Mouse (Mus musculus): ENCODE results near the gene Gpr156. TPM values are rescaled to one million over a fixed set of nuclear protein-coding genes. Genes with fewer than 3 reads are reported as not detected.

Gpr156 gene
- total and polyA plus RNA-seq, 2 experiments from 2014 or later, result 0.10 to 0.34 TPM

DNA sequence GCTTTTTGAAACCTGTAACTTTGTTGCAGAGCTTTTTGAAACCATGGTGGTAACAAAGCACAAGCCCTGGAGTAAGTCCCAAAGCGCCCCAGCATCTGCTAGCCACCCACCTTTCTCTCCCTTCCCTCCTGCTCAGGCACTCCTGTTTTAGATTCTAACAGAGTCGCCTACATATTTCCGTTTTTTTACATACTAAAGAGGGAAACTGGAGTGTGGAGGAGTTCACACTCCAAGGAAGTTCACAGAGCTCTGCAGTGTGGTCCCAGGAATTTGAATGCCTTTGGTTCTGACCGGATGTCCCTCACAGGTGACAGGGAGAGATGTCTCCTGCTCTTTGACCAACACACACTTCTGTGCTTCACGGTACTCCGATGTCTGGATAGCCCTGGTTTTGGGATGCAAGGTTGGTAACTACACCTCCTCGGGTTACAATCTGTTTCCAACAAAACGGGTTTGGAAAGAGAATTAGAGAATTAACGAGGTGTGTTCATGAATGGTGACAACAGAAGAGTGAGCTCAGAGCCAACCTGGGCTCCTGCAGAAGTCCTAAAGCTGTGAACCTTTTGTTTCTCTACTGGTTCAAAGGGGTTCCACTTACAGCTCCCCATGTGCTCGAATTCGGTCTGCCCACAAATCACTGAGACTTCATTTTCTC is 72.0 kb downstream of the Gpr156 start:
- H3K27ac ChIP-seq (ENCODE audit: low read depth), result no peak overlapping the region
- no peak overlapping the region for H3K4me2 ChIP-seq (ENCODE audit: low read depth, low read length)
- TF ChIP-seq EP300 (IDR thresholded peaks at IDR 0.05; ENCODE audit: low read depth), result no peak
- no peak for TF ChIP-seq CTCF (IDR thresholded peaks at IDR 0.05; ENCODE audit: low read depth)
- WGBS, result 47% methylated on average over 11 of the region's 11 CpGs
- no peaks in the 10 kb centered on the region for H3K4me1 ChIP-seq (ENCODE audit: control insufficient read depth, insufficient read depth)
- H3K4me3 ChIP-seq (ENCODE audit: low read depth, low read length), result no peak overlapping the region
- DNase-seq (ENCODE audit: low spot score), result no peak
- no peaks in the 10 kb centered on the region for H3K27me3 ChIP-seq (ENCODE audit: control insufficient read depth, insufficient read depth, low read length)
- H3K9ac ChIP-seq (replicated peaks; ENCODE audit: low read depth, low read length), result no peak overlapping the region
- no peaks in the 10 kb centered on the region for H3K9me3 ChIP-seq (replicated peaks; ENCODE audit: control insufficient read depth, low read length)
- no peak for ATAC-seq (ENCODE audit: insufficient read depth, low read depth)
- H3K36me3 ChIP-seq (replicated peaks; ENCODE audit: control insufficient read depth, insufficient read depth, low read length), result no peaks in the 10 kb centered on the region

DNA sequence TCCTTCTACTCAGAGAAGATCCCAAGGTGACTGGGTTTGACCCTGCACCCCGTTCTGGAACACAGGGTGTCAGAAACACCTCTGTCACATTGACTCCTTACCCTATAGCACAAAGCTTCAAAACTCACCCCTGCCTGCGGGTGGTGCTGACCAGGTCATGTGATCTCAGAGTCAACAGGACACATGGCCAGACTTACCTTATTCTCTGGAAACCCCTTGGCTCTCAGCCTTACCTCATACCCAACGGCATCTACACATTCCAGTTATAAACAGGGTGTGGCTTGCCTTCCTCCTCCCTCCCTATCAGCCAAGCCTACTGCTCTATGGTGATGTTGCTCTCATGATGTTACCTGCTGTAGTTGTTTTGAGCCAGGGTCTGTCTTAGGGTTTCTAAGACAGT is 73.5 kb downstream of the Gpr156 start:
- Histone ChIP-seq H3K27ac (ENCODE audit: low read depth) (no peak overlapping the region), H3K9me3 (replicated peaks; ENCODE audit: control insufficient read depth, low read length) (no peaks in the 10 kb centered on the region), H3K9ac (replicated peaks; ENCODE audit: low read depth, low read length) (no peak overlapping the region), H3K36me3 (replicated peaks; ENCODE audit: control insufficient read depth, insufficient read depth, low read length) (no peaks in the 10 kb centered on the region), H3K4me1 (ENCODE audit: control insufficient read depth, insufficient read depth) (no peaks in the 10 kb centered on the region), H3K27me3 (ENCODE audit: control insufficient read depth, insufficient read depth, low read length) (no peaks in the 10 kb centered on the region), H3K4me3 (ENCODE audit: low read depth, low read length) (no peak overlapping the region), H3K4me2 (ENCODE audit: low read depth, low read length) (no peak overlapping the region)
- DNase-seq (ENCODE audit: low spot score) (no peak), ATAC-seq (ENCODE audit: insufficient read depth, low read depth) (no peak)
- 48% methylated on average over 3 of the region's 3 CpGs for WGBS
- TF ChIP-seq CTCF (IDR thresholded peaks at IDR 0.05; ENCODE audit: low read depth), result no peak
- TF ChIP-seq EP300 (IDR thresholded peaks at IDR 0.05; ENCODE audit: low read depth), result no peak

DNA sequence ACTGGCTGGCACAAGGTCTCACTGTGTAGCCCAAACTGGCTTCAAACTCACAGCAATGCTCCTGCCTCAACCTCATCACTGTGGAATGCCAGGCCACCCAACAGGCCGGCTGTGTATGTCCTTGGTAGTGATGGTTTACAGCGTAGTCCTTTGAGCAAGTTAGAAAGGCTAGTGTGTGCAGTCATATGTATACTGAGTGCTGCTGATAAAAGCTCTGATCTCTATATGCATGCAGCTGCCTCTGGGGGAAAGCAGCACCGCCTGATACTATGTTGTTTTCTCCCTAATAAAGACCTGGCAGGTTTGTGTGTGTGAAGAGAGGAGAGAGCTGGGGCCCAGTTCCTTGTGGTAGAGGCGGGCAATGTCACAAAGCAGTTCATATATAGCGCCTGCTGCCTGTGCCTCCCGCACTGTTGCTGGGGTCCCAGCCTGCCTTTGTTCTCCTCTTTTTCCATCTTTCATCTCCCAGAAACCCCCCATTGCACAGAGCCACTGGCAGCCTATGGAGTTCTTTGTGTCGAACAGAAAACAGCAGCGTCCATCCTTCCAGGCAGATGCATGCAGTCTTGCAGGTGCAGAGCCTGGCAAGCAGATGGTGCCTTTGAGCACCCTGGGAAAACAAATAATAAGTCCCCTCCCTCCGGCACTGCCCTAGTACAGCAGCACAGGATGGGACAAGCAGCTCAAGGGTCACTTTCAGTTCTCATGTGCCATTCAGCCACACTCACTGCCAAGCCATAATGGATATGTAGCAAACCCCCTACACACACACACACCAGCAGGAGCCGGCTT is 74.5 kb downstream of the Gpr156 start:
- H3K9me3 ChIP-seq (replicated peaks; ENCODE audit: control insufficient read depth, low read length), result no peaks in the 10 kb centered on the region
- no peaks in the 10 kb centered on the region for H3K4me1 ChIP-seq (ENCODE audit: control insufficient read depth, insufficient read depth)
- ATAC-seq (ENCODE audit: insufficient read depth, low read depth), result no peak
- no peaks in the 10 kb centered on the region for H3K27me3 ChIP-seq (ENCODE audit: control insufficient read depth, insufficient read depth, low read length)
- H3K4me2 ChIP-seq (ENCODE audit: low read depth, low read length), result no peak overlapping the region
- H3K27ac ChIP-seq (ENCODE audit: low read depth), result no peak overlapping the region
- TF ChIP-seq EP300 (IDR thresholded peaks at IDR 0.05; ENCODE audit: low read depth), result no peak
- TF ChIP-seq CTCF (IDR thresholded peaks at IDR 0.05; ENCODE audit: low read depth), result peak; percentile 17; the same call in 1 of the 2 replicates
- DNase-seq (ENCODE audit: low spot score), result no peak
- H3K36me3 ChIP-seq (replicated peaks; ENCODE audit: control insufficient read depth, insufficient read depth, low read length), result no peaks in the 10 kb centered on the region
- 60% methylated on average over 10 of the region's 10 CpGs for WGBS
- no peak overlapping the region for H3K4me3 ChIP-seq (ENCODE audit: low read depth, low read length)
- no peak overlapping the region for H3K9ac ChIP-seq (replicated peaks; ENCODE audit: low read depth, low read length)

DNA sequence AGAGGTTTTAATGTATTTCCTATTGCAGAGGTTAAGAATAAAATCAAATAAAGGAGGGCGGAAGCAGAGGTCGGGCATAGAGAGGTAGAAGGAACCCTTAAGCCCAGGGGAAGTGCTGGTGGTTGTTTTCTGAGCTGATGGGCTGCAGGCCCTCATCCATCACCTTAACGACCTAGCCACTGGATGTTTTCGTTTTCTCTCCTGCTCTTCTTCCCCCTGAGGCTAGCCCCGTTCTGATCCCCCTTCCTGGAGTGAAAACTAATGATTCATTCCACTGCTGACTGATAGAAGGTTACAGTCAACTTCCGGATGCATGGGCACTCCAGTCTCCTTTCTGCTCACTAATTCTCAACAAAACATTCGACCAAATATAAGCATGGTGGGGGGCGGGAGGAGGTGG is 76.5 kb downstream of the Gpr156 start:
- no peaks in the 10 kb centered on the region for H3K4me1 ChIP-seq (ENCODE audit: control insufficient read depth, insufficient read depth)
- ATAC-seq (ENCODE audit: insufficient read depth, low read depth) (no peak), DNase-seq (ENCODE audit: low spot score) (no peak)
- H3K27ac ChIP-seq (ENCODE audit: low read depth), result no peak overlapping the region
- H3K9ac ChIP-seq (replicated peaks; ENCODE audit: low read depth, low read length), result no peak overlapping the region
- H3K27me3 ChIP-seq (ENCODE audit: control insufficient read depth, insufficient read depth, low read length), result no peaks in the 10 kb centered on the region
- 42% methylated on average over 8 of the region's 8 CpGs for WGBS
- TF ChIP-seq EP300 (IDR thresholded peaks at IDR 0.05; ENCODE audit: low read depth) (no peak), CTCF (IDR thresholded peaks at IDR 0.05; ENCODE audit: low read depth) (no peak)
- no peak overlapping the region for H3K4me3 ChIP-seq (ENCODE audit: low read depth, low read length)
- H3K4me2 ChIP-seq (ENCODE audit: low read depth, low read length), result no peak overlapping the region
- H3K36me3 ChIP-seq (replicated peaks; ENCODE audit: control insufficient read depth, insufficient read depth, low read length), result no peaks in the 10 kb centered on the region
- no peaks in the 10 kb centered on the region for H3K9me3 ChIP-seq (replicated peaks; ENCODE audit: control insufficient read depth, low read length)

DNA sequence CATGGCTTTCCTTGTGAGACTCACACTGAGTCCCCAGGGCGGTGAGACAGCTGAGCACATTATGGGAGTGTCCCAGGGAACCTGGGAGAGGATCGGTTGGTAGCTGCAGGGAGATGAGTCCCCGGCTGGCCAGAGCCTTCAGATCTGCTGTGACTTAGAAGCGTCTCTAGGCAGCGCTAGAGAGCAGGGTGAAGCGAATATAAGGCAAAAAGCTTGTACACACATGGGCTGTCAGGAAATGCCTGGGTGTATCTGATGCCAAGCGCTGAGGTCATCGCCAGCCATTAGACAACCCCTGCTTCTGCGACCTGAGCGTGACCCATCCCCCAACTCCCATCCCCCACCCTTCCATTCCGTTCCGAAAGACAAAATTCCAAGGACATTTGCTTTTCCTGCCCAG is 78.4 kb downstream of the Gpr156 start:
- TF ChIP-seq CTCF (IDR thresholded peaks at IDR 0.05; ENCODE audit: low read depth) (peak; percentile 80), EP300 (IDR thresholded peaks at IDR 0.05; ENCODE audit: low read depth) (no peak)
- 7% methylated on average over 12 of the region's 12 CpGs for WGBS
- Histone ChIP-seq H3K9ac (replicated peaks; ENCODE audit: low read depth, low read length) (no peak overlapping the region), H3K9me3 (replicated peaks; ENCODE audit: control insufficient read depth, low read length) (no peaks in the 10 kb centered on the region), H3K36me3 (replicated peaks; ENCODE audit: control insufficient read depth, insufficient read depth, low read length) (no peaks in the 10 kb centered on the region), H3K27ac (ENCODE audit: low read depth) (no peak overlapping the region), H3K4me1 (ENCODE audit: control insufficient read depth, insufficient read depth) (no peaks in the 10 kb centered on the region), H3K27me3 (ENCODE audit: control insufficient read depth, insufficient read depth, low read length) (no peaks in the 10 kb centered on the region), H3K4me3 (ENCODE audit: low read depth, low read length) (no peak overlapping the region), H3K4me2 (ENCODE audit: low read depth, low read length) (peak overlapping the region; percentile 34)
- DNase-seq (ENCODE audit: low spot score) (peak; percentile 88), ATAC-seq (ENCODE audit: insufficient read depth, low read depth) (peak; percentile 86)

All from heart, postnatal 0 days (tissue).